In genomic region chr2:152814213-152814874, GRCm38 (mm10) we compare ENCODE assay signal across 9 mouse cellular contexts. TPM values are rescaled to one million over a fixed set of nuclear protein-coding genes. Genes with fewer than 3 reads are reported as not detected.
DNase-seq lines count a peak whose midpoint lies in the region; ATAC-seq and TF ChIP-seq lines count a peak whose summit lies in the region.
"Had no signal": no experiment of that assay in that cellular context is flagged by ENCODE, and none has a peak within 500 bp of the region (broad histone marks: within the 10 kb centered on the region; RNA-seq: fewer than 3 reads in every experiment).

No protein-coding gene starts in this region.

- no peak for TF ChIP-seq CTCF in left cerebral cortex, adult 2 months (IDR thresholded peaks at IDR 0.05)

- H3K4me1 ChIP-seq in neural tube, embryonic 15.5 days: peaks cover 38% of the 10 kb centered on the region

- H3K36me3 ChIP-seq in neural tube, embryonic 15.5 days: 0 out of 2 replicates have a peak, but pooled peaks cover 4% of the 10 kb centered on the region

- H3K9ac ChIP-seq in neural tube, embryonic 15.5 days (replicated peaks): no peak overlapping the region
- H3K9ac ChIP-seq: embryonic facial prominence, embryonic 13.5 days had no signal

- DNase-seq in cerebellum, adult 11-12 months: peak; percentile 67
- DNase-seq in cerebellum, adult 9-10 months: no peak
- no peak for DNase-seq in left cerebral cortex, adult 2 months (ENCODE audit: extremely low spot score in 1 of 2, low spot score in 2 of 2)
- no peak for DNase-seq in left cerebral cortex, adult 11 months (ENCODE audit: low spot score)
- peak; percentile 67 for DNase-seq in lung, postnatal 36 days
- no peak for DNase-seq in right cerebral cortex, postnatal 14 days

- peak; percentile 54 for ATAC-seq in erythroblast, adult 5-6 weeks (replicated peaks; ENCODE audit: low FRiP score, poor library complexity, severe bottlenecking)
- no peak for ATAC-seq in neural tube, embryonic 15.5 days (ENCODE audit: low FRiP score)

- no peak overlapping the region for H3K4me2 ChIP-seq in neural tube, embryonic 15.5 days
- H3K4me2 ChIP-seq: embryonic facial prominence, embryonic 13.5 days had no signal

- H3K27ac ChIP-seq in left cerebral cortex, adult 2 months: peak overlapping the region; percentile 5; the same call in 1 of the 2 replicates
- H3K27ac ChIP-seq in neural tube, embryonic 15.5 days (replicated peaks): no peak overlapping the region
- H3K27ac ChIP-seq: embryonic facial prominence, embryonic 13.5 days had no signal

- intact Hi-C loops in left cerebral cortex, adult 2 months (cut with DNase I): no loop called here

- H3K9me3 ChIP-seq in neural tube, embryonic 15.5 days (replicated peaks): no peaks in the 10 kb centered on the region
- H3K9me3 ChIP-seq: embryonic facial prominence, embryonic 13.5 days had no signal

- H3K27me3 ChIP-seq in neural tube, embryonic 15.5 days (replicated peaks): no peaks in the 10 kb centered on the region
- H3K27me3 ChIP-seq: embryonic facial prominence, embryonic 13.5 days had no signal

- WGBS in neural tube, embryonic 15.5 days: 88% methylated on average over 6 of the region's 6 CpGs

- no peak overlapping the region for H3K4me3 ChIP-seq in left cerebral cortex, adult 2 months
- H3K4me3 ChIP-seq in neural tube, embryonic 15.5 days (replicated peaks): no peak overlapping the region
- H3K4me3 ChIP-seq: embryonic facial prominence, embryonic 13.5 days had no signal

RNA-seq across cellular contexts. Expression of gene Bcl2l1, which starts 17.2 kb away (rescaled TPM):
- 100 to 1,000 TPM; 133 to 135 TPM for total RNA-seq in left cerebral cortex, adult 2 months (2021)
- total RNA-seq in erythroblast, adult 5-6 weeks (2015; ENCODE audit: low replicate concordance): 543 and 572 TPM in 2 replicates
- 807 and 937 TPM in 2 replicates for total RNA-seq in erythroblast, adult 5-6 weeks (2017; ENCODE audit: low replicate concordance)
- polyA plus RNA-seq in neural tube, embryonic 15.5 days (2015; fragmentation: Nextera tagmentation; extraction: Ambion mirVana): 119 and 125 TPM in 2 replicates

RNA-seq across cellular contexts. Expression of gene Tpx2, which starts 33.4 kb away (rescaled TPM):
- total RNA-seq in left cerebral cortex, adult 2 months (2021): 1 to 10 TPM; 2.5 to 3.0 TPM
- total RNA-seq in erythroblast, adult 5-6 weeks (2015; ENCODE audit: low replicate concordance): 39.8 and 43.9 TPM in 2 replicates
- total RNA-seq in erythroblast, adult 5-6 weeks (2017; ENCODE audit: low replicate concordance): 53.4 and 65.9 TPM in 2 replicates
- 11.1 and 26.9 TPM in 2 replicates for polyA plus RNA-seq in neural tube, embryonic 15.5 days (2015; fragmentation: Nextera tagmentation; extraction: Ambion mirVana)

Comparison
In these comparisons a context has a peak if more than half of its experiments do, and no peak if none do; other contexts are left out.
1. DNase-seq: peak in cerebellum, adult 11-12 months (single experiment) and lung, postnatal 36 days (single experiment); none in cerebellum, adult 9-10 months (single experiment), left cerebral cortex, adult 2 months (0 of 2), left cerebral cortex, adult 11 months (single experiment) and right cerebral cortex, postnatal 14 days (single experiment).
2. RNA of gene Tpx2, which starts 33.4 kb away (total RNA-seq): 39.8 to 65.9 TPM in erythroblast, adult 5-6 weeks; 2.5 to 3.0 TPM in left cerebral cortex, adult 2 months; every median in the first group is over 10 times any median in the second.